In the genomic region with DNA sequence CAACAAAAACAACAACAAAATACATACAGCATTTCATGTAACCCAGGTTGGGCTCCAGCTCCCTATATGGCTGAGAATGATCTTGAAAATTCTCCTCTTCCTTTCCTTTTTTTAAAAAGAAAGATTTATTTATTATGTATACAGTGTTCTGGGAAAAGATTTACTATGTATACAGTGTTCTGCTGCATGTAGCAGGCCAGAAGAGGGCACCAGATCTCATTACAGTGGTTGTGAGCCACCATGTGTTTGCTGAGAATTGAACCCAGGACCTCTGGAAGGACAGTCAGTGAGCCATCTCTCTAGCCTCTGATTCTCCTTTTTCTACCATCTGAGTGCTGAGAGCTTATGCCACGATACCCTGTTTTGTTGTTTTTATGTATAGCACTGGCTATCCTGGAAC, we compare ENCODE assay signal across 1 mouse cellular context.
A peak's percentile ranks its signal among the peaks of the same experiment; 100 is the strongest.
TF ChIP-seq lines count a peak whose summit lies in the region.

No protein-coding gene starts in this region.

TF ChIP-seq in CH12.LX, 34 proteins besides CTCF, POLR2A, EP300 and RAD21:
- TF ChIP-seq MYC (IDR thresholded peaks at IDR 0.05; ENCODE audit: low read depth, low read length) (peak; percentile 63; the same call in 1 of the 2 replicates), ETS1 (conservative IDR thresholded peaks at IDR 0.05; ENCODE audit: low read depth, low read length) (no peak), SMC3 (IDR thresholded peaks at IDR 0.05; ENCODE audit: low read depth, low read length) (no peak), MAX (IDR thresholded peaks at IDR 0.05; ENCODE audit: low read length) (0 out of 2 replicates have a peak, but pooled peaks have one; percentile 17), KAT2A (IDR thresholded peaks at IDR 0.05; ENCODE audit: insufficient replicate concordance, low read length) (no peak), CHD1 (IDR thresholded peaks at IDR 0.05; ENCODE audit: low read depth, low read length) (no peak), MAFK (IDR thresholded peaks at IDR 0.05; ENCODE audit: insufficient replicate concordance, low read length) (no peak), RCOR1 (conservative IDR thresholded peaks at IDR 0.05; ENCODE audit: low read depth, low read length) (no peak)
TF ChIP-seq in CH12.LX: peak in this region for 2.
